Mouse (Mus musculus) liver (tissue): ENCODE results near the gene 4930595D18Rik.

Experiments used
- DNase-seq: peaks from one replicate; pipeline ENCODE4 v3.0.0-alpha.2; 2020; ENCODE audit warnings: mixed read lengths

4930595D18Rik gene

DNA sequence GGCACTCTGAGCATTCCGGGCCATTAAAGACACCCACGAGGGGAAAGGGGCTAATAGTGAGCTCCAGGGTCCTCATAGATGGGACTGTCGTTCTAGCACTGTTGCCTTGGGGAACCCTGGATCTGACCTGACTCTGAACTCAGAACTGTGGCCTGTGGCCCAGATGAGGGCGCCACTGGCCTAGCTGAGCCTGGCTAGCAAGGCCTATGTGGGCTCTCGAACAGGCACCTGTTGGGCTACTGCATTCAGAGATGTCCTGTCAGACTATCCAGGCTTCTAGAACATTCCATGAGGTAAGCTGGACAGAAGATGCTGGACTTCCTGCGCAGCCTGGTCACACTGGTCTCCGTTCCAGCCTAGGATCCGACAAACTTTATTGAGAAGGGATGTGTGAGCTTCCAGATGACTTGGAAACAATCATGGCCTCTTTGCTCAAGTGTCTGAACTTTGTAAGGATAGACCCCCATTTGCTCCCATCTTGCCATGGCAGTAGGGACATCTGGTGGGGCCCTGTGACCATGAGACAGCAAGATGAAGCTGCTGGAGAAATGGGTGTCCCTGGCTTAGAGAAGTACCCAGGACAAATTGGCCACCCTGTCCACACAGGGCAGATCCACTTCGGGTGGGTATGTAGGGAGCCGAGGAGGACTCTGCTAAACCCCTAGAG is 19.0 kb downstream of the 4930595D18Rik start:
- peak; percentile 66 for DNase-seq

DNA sequence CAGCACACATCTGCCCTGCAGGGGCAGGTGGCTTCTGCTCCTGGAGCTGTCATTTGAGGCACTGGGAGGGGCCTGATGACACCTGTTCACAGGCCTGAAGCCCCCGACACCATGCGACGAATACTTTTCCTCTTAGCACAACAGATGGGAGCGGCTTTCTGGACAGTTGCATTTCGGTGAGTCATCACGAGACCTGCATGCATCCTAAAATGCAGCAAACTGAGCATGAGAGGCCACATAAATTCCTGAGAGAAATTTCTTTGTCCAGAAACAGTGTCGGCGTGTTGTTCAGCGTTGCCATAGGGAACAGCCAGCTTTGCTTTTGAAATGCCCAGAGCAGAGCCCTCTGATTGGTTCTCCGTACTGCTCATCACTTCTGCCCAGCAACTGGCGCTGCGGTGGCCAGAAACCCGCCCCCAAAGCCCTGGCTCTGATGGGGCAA is 20.0 kb downstream of the 4930595D18Rik start:
- DNase-seq: peak; percentile 80

DNA sequence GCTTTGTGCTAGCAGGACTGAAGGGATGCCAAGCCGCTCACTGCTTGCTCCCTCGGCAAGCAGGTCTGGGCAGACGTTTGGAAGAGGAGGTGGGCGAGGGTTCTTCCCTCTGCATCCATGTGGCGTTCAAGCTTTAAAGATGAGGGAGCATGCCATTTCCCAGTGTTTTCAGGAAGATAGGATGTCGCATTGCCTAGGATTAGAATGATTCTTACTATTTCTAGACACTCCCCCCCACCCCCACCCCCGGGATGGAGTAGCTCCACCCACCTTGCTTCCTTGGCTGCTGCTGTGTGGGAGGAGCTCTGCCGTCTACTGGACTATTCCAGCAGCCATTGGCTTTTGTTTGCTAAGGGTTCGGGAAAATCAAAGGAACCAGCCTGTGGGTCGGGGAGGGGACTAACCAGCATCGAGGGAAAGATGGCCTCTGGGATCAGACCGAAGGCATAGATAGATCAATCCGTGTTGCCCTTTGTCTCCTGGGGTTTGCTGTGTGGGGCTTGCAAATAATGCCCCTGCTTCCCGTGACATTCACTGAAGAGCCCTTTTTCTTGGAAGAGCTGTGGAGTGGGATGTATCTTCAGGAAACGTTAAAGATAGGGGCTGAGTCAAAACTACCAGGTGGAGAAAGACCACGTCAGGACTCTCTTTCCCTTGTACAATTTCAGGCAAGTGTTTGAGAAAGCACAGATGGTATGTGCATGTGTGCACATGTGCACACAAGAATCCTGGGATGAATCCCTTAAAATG is 21.8 kb downstream of the 4930595D18Rik start:
- DNase-seq: peak; percentile 58

DNA sequence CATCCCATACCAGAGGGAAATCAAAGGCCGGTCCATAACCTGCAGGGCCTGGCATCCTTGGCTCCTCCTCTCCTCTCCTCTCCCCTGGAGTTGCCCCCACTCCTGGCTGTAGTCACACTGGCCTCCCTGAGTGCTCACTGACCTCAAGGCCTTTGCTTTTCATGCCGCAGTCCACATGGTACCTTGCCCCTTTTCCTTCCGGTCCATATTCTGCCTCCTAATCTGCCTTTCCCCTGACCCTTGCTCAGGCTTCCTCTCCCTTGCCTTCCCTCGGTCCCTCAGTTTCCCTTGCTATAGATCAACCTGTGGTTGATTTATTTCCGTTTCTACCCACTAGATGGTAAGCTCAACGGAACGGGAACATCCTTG is 22.4 kb downstream of the 4930595D18Rik start:
- no peak for DNase-seq

DNA sequence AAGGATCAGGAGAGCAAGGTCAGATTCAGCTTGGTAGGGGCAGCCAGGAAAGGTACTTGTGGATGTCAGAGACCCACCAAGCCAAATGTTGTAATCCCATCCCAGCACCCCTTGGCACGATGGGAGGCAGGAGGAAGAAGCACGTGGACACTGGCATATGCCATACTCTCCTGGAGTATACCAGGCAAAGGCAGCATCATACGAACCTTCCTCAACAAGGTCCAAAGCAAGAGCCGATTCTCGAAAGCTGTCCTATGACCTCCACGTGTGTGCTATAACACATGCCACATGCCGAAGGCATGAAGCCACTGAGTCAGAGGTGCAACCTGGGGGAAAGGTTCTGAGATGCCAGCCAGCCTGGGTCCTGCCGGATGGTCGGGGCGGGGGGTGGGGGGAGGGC is 23.4 kb downstream of the 4930595D18Rik start:
- no peak for DNase-seq

DNA sequence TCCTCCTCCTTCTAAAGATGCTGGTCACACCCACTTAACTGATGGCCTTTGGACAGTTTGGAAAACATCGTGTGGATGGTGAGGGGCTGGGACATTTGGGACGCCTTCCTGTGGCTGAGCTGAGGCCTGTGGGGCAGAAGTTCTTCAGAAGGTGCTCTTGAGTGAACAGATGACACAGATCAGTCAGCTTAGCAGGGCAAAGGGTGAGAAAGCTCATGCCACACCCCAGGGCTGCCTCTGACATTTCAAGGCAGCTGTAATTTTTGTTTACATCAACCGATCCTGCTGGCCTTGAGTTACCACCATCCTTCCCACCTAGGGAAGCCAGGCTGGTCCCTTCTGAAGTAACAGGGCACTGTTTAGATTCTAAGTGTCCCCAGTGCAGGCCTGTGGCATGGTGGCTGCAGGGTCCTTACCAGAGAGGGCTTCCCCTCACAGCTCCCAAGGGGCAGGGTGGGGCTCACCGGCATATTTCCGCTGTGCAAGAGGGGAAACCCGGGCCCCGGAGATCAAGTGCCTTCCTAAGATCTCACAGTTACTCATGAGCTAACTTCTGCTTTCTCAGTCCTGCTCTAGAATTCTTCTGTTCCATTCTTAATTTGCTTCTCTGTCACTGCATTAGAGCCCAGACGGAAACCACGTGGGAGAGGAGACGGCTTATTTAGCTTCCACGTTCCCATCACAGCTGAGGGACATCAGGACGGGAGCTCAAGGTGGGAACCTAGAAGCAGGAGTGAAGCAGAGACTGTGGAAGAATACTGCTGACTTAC is 24.4 kb downstream of the 4930595D18Rik start:
- DNase-seq: peak; percentile 58

DNA sequence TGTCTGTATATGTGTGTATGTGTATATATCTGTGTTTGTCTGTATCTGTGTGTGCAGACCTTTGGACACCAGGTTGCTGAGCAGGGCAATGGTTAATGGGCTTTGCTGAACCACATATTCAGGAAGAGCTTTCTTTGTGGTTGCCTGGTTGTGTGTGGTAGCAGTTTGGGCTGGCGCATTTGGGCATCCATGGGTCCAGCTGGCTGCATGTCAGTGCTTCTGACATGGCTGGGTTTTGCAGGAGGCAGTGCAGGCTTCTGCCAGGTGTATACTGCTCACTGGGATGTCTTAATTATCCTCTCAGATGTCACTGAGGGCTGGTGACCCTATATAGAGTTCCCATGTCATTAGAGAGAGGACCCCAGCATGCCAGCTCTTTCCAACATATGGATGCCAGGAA is 28.5 kb downstream of the 4930595D18Rik start:
- DNase-seq: no peak

DNA sequence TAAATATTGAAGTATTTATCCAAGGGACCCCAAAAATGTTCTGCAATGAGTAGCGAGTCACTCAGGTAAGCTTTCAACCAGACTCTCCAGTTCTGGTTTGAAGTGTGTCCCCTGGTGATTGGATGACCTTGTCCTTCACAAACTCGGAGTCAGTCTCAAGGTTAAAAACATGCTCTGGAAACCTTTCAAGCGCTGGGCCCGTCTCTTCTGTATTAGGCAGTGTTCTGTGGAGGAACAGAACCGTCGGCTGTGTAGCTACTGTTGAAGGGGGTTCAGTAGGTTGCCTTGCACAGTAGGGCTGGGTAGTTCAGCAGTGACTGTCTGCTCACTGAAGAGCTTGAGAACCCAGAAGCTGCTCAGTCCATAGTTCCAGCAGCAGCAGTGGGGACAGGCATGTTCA is 29.6 kb downstream of the 4930595D18Rik start:
- DNase-seq: no peak

DNA sequence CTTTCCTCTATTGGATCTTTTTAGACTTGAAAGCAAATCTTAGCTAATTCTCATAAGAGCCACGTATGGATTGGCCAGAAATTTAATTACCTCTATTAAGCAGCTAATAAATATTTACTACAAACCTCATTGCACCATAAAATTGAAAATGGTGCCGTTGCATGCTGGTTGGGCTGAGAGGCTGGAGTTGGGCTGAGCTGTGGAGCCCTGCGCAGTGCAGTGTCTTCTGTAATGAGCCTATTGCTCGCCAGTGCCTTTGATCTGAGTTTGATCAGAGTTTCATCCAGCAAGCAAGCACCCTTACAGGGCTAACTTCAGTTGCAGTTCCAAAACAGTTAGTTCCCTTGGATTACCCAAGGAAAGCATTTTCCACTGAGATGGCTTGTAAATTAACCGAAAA is 30.3 kb downstream of the 4930595D18Rik start:
- DNase-seq: no peak

DNA sequence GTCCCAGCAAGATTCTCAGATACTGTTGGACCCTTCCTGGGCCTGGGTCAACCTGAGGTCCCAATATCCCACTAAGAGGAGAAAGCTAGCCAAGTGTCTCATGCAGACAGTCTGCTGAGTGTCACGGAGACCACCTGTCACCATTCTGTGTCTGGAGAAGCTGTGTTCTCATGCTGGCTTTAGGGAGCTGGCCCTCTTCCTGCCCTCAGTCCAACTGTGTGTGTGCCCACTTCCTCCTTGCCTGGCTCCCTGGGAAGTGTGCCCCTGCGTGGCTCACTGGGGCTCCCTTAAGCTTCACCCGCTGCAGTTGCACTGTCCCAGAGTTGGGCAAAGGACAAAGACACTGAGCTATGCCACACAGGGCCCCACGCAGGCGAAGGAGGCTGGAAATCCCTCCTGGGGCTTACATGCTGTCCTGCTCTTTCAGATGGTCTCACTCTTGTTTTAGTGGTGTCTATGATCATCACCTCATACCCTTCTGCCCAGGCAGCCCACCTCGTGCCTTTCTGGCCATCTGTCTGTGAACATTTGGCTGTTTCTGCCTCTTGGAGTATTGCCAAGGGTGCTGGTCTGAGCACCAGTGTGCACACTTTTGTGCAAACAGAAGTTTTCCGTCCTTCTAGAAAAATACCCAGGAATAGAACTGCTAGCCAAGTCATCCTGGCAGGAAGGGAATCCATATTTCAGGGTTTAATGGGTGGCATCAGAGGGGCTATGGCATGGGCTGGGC is 31.1 kb downstream of the 4930595D18Rik start:
- no peak for DNase-seq

DNA sequence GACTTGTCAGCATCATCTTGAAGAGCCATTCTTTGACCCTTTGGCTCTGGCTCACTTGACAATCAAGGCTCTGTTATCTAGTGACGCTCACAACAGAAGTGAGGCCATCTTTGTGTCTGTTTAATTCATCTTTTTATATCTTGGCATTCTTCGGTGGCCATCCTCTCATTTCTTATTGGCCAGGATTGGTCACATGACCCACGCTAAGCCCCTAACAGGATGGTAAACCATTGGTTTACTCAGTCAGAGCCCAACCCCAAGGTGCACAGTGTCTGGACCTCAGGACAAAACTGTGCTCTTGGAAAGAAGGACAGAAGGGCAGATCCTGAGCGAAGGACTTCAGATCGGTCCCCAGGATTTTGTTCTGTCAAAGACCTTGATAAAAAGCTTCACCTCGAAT is 31.7 kb downstream of the 4930595D18Rik start:
- DNase-seq: no peak

DNA sequence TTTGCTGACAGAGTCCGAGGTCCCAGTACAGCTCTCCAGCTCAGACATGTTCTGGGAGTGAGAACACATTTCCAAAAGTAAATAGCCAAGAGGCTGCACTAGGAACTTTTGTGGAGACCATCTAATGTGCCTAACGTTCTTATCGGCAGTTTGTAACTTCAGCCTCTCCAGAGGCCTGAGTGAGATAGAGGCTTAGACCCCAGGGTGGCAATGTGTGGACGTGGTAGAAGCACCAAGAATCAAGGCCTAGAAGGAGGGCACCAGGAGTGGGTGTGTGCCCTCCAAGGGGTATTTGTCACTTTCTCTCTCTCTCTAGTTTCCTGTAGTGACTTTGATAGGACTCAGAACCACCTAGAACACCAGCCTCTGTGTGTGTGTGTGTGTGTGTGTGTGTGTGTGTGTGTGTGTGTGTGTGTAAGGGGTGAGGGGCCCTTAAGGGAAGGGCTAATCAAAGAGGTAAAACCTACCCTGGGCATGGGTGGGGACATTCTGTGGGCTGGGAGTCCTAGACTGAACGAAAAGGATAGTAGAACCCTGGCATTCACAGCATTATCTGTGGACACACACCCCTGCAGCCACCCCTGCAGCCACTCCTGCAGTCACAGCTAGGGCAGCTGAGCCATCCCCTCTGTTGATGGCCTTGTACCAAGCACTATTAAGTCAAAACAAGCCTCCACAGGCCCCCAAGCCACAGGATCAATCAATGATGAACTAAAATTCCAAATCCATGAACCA is 32.7 kb downstream of the 4930595D18Rik start:
- peak; percentile 73 for DNase-seq

DNA sequence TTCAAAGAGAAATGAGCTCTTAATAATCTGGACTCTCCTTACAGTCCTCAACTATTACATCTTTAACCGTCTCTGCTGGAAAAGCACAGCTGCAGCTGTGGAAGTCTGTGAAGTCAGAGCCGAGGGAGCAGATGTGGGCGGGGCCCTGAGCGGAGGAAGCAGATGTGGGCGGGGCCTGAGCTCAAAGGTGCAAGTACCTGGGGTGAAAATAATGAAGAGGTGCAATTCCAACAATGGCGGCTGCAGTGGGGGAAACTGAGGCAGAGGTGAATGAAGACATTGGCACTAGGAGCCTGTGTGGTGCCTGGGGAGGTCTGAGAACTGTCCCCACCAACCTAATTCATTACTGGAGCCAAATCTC is 34.1 kb downstream of the 4930595D18Rik start:
- peak; percentile 75 for DNase-seq

DNA sequence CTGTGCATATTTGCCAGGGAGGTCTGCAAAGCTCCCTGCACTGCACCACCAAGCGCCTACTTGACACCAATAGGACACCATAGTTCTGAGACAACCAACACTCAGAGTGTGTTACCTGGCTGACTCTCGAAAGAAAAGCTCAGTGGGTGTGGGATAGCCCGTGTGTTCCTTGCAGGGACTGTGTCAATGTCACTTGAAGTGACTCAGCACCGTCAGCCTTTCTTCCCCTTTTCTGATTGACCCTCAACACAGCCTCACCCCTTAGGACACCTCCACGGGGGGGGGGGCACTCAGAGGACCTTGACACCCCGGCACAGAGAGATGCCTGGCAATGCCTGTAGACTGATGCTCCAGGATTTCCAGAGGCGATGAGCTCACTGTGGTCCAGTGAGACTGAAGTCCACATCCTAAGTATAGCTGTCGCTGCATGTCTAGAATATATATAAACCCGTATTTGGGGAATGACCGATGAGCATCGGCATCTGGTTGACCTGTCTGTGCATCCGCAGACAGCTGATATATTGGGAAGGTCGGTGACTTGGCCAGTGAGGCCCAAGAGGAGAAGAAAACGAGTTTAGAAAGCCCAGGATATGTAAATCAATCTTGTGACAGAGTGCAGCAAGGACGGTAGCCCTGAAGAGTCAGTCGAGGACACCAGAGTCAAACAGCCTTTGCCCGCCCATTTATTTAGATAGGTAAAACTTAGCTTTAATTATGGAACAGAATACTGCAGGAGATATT is 34.6 kb downstream of the 4930595D18Rik start:
- no peak for DNase-seq

DNA sequence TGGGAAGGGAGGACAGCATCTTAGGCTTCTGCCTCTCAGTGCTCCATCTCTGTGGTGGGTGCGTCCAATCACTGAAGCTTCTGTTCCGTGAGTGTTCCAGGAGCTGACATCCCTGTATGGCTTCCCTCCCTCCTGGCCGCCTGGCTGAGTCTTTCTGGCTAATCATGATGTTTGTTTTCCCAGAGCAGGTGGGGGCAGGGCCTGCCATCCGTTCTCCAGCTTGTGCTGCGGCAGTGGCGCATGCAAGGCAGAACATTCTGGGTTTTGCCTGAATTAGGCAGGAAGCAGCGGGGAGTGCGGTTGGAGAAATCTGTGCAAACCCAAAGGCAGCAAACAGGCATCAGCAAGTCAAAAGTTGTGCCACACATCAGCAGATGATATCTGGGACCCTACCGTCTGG is 39.0 kb downstream of the 4930595D18Rik start:
- DNase-seq: no peak

DNA sequence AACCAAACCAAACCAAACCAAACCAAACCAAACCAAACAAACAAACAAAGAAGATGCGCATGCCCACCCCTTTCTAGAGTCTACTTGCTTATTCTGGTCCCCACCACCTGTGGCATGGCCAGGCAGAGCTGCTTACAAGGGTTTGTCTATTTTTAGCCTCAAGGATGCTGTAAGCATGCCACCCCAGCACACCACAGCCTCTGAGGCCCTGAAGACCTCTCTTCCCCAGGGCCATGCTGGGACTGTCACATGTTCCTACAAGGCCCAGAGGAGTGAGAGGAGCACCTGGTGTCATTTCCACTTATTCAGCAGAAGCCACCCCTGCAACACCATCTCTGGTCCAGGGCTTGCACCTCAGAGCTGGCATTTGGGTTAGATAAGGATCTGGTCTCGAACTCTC is 39.7 kb downstream of the 4930595D18Rik start:
- no peak for DNase-seq

DNA sequence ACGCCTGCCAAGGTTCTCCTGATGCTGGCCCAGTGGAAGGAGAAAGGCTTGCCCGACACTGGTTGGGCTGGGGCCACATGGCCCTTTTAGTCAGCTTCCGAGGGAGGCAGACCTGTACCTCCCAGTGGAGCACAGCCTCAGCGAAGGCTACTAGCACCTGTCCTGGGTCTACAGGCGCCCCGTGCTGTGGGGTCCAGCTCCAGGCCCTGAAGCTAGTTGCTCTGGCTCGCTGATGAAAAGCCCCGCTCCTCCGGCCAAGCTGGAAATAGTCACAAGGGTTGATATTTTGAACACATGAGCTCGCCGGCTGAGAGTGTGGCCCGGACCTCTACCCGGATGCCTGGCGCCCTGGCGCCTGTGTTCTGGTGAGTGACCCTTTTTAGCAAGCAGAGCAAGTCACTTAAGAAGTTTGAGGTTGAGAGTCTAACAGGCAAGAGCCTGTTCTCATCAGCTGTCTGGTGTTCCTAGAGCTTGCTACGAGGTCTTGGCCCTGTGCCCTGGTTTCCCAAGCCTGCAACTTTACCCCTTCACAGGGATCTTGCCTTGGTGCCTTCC is 40.7 kb downstream of the 4930595D18Rik start:
- DNase-seq: no peak

DNA sequence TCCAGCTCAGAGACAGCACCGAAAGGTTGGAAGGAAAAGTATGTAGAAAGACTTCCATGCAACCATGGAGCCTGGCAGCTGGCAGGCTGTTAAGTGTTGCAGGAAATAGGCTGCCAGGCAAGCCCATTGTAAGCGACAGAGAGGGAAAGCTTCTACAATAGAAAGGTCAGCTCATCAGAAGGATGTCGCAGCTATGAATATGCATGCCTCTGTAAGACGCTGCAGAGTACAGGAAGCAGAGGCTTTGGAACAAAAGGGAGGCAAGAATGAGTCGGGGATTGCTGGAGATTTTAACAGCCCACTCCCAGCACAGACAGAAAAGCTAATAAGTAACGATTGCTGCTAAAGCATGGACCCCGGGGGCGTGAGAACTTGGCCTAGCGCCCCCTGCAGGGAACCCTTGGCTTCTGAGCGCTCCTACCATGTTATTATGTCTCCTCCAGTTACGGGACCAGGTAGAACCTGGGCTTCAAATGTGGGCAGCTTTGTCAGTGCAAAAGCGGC is 41.2 kb downstream of the 4930595D18Rik start:
- DNase-seq: no peak

DNA sequence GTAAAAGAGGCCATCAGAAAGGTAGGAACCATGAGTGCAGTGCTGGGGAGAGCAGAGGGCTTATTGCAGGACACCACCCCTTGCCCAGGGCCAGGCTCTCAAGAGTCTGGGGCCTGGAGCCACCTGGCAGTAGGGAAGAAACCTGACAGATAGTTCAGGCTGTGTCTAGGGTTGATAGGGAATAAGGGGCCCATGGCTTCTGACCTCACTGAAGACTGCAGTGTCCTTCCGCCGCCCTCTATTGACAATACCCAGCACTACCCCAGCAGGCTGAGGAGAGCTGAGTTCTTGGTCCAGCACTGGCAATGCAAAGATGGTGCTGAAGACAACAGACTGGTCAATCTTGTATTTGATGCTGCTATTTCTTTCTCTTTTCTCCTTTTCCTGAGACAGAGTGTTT is 47.2 kb downstream of the 4930595D18Rik start:
- DNase-seq: peak; percentile 32

DNA sequence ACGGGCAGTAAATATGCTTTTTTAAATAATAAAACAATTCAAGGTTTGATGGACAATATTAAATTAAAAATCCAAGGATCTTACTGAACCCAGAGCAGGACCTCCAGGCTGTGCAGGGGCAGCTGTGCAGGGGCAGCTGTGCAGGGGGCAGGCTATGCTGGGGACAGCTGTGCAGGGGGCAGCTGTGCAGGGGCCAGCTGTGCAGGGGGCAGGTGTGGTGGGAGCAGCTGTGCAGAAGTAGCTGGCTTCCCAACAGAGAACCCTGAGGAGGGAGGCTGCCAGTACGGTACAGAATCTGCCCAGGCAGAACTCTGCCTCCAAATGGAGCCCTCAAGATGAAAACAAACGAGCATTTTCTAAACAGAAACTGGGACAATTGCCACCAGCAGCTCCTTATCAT is 48.3 kb downstream of the 4930595D18Rik start:
- no peak for DNase-seq
